Mouse (Mus musculus) kidney, embryonic 16.5 days (tissue): Measurements from ENCODE around the gene B4galt4. TPM values are rescaled to one million over a fixed set of nuclear protein-coding genes. Genes with fewer than 3 reads are reported as not detected.

Source experiments
- ATAC-seq: fragments of 200-750 bp; cut with Nextera tagmentation; 2 replicates; pipeline ENCODE4 v1.8.0; 2017; ENCODE audit warnings: moderate TSS enrichment; ENCODE audit not compliant: low FRiP score, low TSS enrichment
- H3K27ac ChIP-seq: fragments of 300-500 bp; sonication (generic); 2 replicates; pipeline ENCODE4 v1.5.1; 2014; ENCODE audit warnings: low read length
- H3K27me3 ChIP-seq: fragments of 300-500 bp; sonication (generic); 2 replicates; pipeline ENCODE4 v1.6.1; 2014; ENCODE audit warnings: low read length, control low read depth, mixed read lengths; ENCODE audit not compliant: insufficient read depth
- H3K36me3 ChIP-seq: fragments of 300-500 bp; sonication (generic); 2 replicates; pipeline ENCODE4 v1.6.1; 2014; ENCODE audit warnings: low read length, control low read depth, mixed read lengths; ENCODE audit not compliant: insufficient read depth
- H3K4me1 ChIP-seq: fragments of 300-500 bp; sonication (generic); 2 replicates; pipeline ENCODE4 v1.6.1; 2014; ENCODE audit warnings: low read length, control low read depth, mixed read lengths; ENCODE audit not compliant: insufficient read depth
- H3K4me2 ChIP-seq: fragments of 300-500 bp; sonication (generic); replicated peaks from 2 replicates; pipeline ENCODE4 v1.6.1; 2014; ENCODE audit warnings: low read depth, low read length
- H3K4me3 ChIP-seq: fragments of 300-500 bp; sonication (generic); 2 replicates; pipeline ENCODE4 v1.5.1; 2014; ENCODE audit warnings: mild to moderate bottlenecking, low read length
- H3K9ac ChIP-seq: fragments of 300-500 bp; sonication (generic); replicated peaks from 2 replicates; pipeline ENCODE4 v1.6.1; 2014; ENCODE audit warnings: low read length
- H3K9me3 ChIP-seq: fragments of 300-500 bp; sonication (generic); 2 replicates; pipeline ENCODE4 v1.6.1; 2016; ENCODE audit warnings: low read length, control low read depth
- WGBS: fragments of 180-500 bp; shearing (Covaris S2); extraction: QIAGEN DNeasy Blood & Tissue Kit; methylation state at CpG from one replicate; pipeline ENCODE4 v1.1.7; 2014; 5-methylcytosine and 5-hydroxymethylcytosine counted together
- polyA plus RNA-seq: library from polyadenylated mRNA; unstranded; fragments of >200 nt; fragmentation: Nextera tagmentation; extraction: Ambion mirVana; gene quantifications from 2 replicates; pipeline ENCODE4 v1.2.1, GENCODE M21; 2015

B4galt4 gene
- polyA plus RNA-seq, 1 experiment from 2014 or later = 34.5 TPM

DNA sequence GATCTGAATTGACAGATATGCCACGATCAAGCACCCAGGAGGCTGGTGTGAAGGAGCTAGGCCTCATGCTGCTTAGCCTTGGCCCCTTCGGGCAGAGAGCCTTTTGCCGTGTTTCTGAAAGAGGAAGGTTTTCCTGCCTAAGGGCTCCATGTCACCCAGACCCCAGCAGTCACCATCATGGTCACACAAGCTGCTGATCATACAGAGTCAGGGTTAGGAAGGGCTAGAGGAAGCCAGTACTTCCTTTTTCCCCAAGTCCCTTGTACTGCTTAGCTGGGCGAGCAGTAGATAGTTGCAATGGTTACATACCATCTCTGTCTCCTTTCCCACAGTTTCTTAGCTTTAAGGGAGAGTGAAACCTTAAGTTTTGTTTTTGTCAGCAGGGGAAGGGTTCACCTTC, 21.4 kb downstream of the B4galt4 start:
- WGBS = 82% methylated on average over 4 of the region's 4 CpGs
- no peak for ATAC-seq
- Histone ChIP-seq H3K27me3 (no peaks in the 10 kb centered on the region), H3K27ac (peak overlapping the region; percentile 13; the same call in 1 of the 2 replicates), H3K9me3 (no peaks in the 10 kb centered on the region), H3K4me2 (no peak overlapping the region), H3K4me3 (no peak overlapping the region), H3K36me3 (peaks cover 25% of the 10 kb centered on the region), H3K9ac (no peak overlapping the region), H3K4me1 (peaks cover 8% of the 10 kb centered on the region)

DNA sequence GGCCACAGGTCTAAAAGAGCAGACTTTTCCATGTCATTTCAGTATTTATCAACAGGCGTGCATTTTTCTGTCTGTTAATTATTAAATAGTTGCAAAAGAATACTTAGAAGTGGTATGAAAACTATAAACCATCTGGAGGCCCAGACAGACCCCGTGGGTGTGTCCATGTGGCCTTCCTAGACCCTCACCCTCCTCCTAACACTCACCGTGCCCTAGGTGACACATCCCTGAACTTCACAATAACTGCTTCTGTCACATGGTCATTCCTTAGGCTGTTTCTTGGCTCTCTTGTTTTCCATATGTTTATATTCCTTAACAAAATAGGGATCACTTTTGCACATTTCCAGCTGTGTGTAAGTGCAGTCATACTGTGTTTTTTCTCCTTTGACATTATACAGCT, 24.6 kb downstream of the B4galt4 start:
- H3K4me1 ChIP-seq = peaks cover 8% of the 10 kb centered on the region
- no peak overlapping the region for H3K4me2 ChIP-seq
- no peak overlapping the region for H3K4me3 ChIP-seq
- no peak overlapping the region for H3K27ac ChIP-seq
- H3K9ac ChIP-seq = no peak overlapping the region
- H3K9me3 ChIP-seq = no peaks in the 10 kb centered on the region
- H3K36me3 ChIP-seq = peaks cover 20% of the 10 kb centered on the region
- WGBS = 54% methylated on average over 3 of the region's 3 CpGs
- H3K27me3 ChIP-seq = no peaks in the 10 kb centered on the region
- ATAC-seq = no peak

DNA sequence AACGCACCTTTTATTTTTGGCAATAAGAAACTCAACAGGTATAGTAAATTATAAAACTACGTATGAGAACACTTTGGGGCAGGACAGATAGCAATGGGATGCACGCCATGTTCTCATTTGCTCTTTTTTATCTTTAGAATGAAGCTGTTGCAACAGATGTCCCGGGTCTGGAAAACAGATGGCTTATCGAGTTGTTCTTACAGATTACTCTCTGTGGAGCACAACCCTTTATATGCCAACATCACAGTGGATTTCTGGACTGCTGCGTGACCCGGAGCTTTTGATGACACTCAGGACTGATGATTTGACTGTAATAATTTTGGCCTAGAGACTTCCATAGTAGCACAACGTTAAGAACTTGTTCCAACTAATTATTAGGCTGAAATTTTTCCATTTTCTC, 25.7 kb downstream of the B4galt4 start:
- peaks cover 19% of the 10 kb centered on the region for H3K36me3 ChIP-seq

DNA sequence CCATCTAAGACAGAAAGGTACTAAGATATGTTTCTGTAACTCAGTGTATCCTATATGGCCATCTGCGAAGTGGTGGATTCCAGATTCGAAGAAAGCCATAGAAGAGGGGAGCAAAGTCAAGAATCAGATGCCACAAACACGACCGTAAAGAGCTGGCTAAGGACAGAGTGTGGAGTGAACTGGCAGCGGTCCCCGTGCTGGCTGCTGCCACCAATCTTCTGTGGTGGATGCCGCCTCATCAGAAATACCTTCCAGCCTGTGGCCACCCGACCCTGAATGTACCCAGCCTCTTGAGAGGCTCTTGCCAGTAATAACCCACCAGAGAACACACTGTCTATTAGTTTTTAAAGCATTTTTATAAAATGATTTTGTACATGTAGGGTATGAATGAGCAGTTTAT, 26.3 kb downstream of the B4galt4 start:
- ATAC-seq = no peak
- 94% methylated on average over 8 of the region's 8 CpGs for WGBS
- Histone ChIP-seq H3K4me2 (no peak overlapping the region), H3K9me3 (no peaks in the 10 kb centered on the region), H3K27me3 (no peaks in the 10 kb centered on the region), H3K36me3 (peaks cover 15% of the 10 kb centered on the region), H3K9ac (no peak overlapping the region), H3K4me1 (peaks cover 16% of the 10 kb centered on the region; the same call in 1 of the 2 replicates), H3K4me3 (no peak overlapping the region), H3K27ac (no peak overlapping the region)

More for the DNA sequence above, 25.7 kb downstream of the B4galt4 start:
- peaks cover 10% of the 10 kb centered on the region; the same call in 1 of the 2 replicates for H3K4me1 ChIP-seq
- H3K9ac ChIP-seq = no peak overlapping the region
- ATAC-seq = no peak
- no peaks in the 10 kb centered on the region for H3K9me3 ChIP-seq
- H3K4me2 ChIP-seq = no peak overlapping the region
- no peak overlapping the region for H3K27ac ChIP-seq
- H3K27me3 ChIP-seq = no peaks in the 10 kb centered on the region
- no peak overlapping the region for H3K4me3 ChIP-seq
- 91% methylated on average over 8 of the region's 8 CpGs for WGBS

DNA sequence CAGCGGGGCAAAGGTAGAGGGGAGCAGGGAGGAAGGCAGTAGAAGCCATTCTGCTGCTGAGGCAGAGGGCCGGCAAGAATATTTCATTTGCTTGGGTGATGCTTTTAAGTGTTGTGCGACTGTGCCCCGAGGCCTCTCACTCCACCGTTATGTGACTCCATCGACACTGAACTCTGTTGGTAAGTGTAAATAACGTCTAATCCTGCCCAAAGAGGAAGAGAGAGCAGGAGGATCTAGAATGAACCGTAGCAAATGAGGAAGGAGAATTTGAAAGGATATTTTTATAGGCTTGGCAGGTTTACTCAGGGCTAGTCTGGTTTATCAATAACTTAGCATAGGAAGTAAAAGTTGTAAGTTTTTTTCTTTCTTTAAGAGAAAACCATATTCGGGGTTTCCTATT, 27.5 kb downstream of the B4galt4 start:
- Histone ChIP-seq H3K36me3 (peaks cover 15% of the 10 kb centered on the region), H3K27me3 (no peaks in the 10 kb centered on the region), H3K9ac (no peak overlapping the region), H3K4me3 (no peak overlapping the region), H3K4me2 (no peak overlapping the region), H3K27ac (no peak overlapping the region), H3K9me3 (no peaks in the 10 kb centered on the region), H3K4me1 (peaks cover 20% of the 10 kb centered on the region; the same call in 1 of the 2 replicates)
- no peak for ATAC-seq
- WGBS = 73% methylated on average over 9 of the region's 9 CpGs

DNA sequence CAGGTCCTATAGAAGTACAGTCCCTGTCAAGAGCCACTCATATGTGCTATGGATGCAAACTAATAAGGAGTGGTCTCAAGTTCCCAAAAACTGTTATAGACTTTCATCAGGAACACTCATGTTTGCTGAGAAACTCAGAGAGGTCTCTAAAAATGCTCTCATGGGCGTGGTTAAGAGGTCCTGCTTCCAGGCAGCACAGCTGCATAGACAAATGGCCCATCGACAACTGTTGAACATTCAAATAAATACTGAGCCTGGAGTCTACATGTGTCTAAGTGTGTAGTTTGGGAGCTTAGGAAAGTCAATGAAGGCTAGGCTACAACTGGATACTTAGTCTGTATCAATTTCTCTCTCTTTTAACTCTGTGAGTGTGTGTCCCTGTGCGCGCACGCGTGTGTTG, 29.1 kb downstream of the B4galt4 start:
- no peak overlapping the region for H3K27ac ChIP-seq
- H3K27me3 ChIP-seq = no peaks in the 10 kb centered on the region
- peaks cover 20% of the 10 kb centered on the region; the same call in 1 of the 2 replicates for H3K4me1 ChIP-seq
- peaks cover 13% of the 10 kb centered on the region for H3K36me3 ChIP-seq
- H3K9me3 ChIP-seq = no peaks in the 10 kb centered on the region
- 90% methylated on average over 6 of the region's 6 CpGs for WGBS
- no peak overlapping the region for H3K4me2 ChIP-seq
- no peak overlapping the region for H3K4me3 ChIP-seq
- ATAC-seq = no peak
- no peak overlapping the region for H3K9ac ChIP-seq

DNA sequence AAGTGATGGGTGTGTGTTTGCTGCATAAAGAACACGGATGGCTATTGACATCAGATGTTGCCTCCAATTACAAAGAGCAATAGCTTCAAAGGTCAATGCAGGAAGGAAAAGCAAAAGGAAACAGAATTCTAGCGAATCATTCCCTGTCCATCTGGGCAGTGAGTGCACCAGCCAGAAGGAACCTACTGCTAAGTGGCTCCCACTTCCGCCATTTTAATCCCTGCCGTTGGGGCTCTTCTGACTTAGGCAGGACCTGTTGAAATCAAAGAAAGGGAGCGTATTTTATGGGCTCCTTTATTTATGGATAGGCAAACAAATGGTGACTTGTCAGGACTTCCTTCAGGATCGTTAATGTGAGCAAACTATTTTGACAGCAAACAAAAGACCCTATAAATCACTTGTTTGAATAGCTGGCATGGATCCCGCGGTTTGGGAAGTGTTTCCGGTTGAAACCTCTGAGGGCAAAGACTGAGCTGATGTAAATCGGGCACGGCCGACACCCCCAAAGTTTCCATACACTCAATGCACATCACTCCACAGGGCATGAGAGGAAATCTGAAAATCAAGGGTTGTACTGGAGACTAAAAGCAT, 30.9 kb downstream of the B4galt4 start:
- no peaks in the 10 kb centered on the region for H3K27me3 ChIP-seq
- peaks cover 20% of the 10 kb centered on the region; the same call in 1 of the 2 replicates for H3K4me1 ChIP-seq
- WGBS = 12% methylated on average over 12 of the region's 12 CpGs
- H3K27ac ChIP-seq = 0 out of 2 replicates have a peak overlapping the region, but pooled peaks have one; percentile 32
- ATAC-seq = 0 out of 2 replicates have a peak, but pooled peaks have one; percentile 16
- no peak overlapping the region for H3K4me3 ChIP-seq
- H3K9ac ChIP-seq = no peak overlapping the region
- H3K4me2 ChIP-seq = peak overlapping the region; percentile 37; the same call in 1 of the 2 replicates
- peaks cover 5% of the 10 kb centered on the region for H3K36me3 ChIP-seq
- H3K9me3 ChIP-seq = no peaks in the 10 kb centered on the region

DNA sequence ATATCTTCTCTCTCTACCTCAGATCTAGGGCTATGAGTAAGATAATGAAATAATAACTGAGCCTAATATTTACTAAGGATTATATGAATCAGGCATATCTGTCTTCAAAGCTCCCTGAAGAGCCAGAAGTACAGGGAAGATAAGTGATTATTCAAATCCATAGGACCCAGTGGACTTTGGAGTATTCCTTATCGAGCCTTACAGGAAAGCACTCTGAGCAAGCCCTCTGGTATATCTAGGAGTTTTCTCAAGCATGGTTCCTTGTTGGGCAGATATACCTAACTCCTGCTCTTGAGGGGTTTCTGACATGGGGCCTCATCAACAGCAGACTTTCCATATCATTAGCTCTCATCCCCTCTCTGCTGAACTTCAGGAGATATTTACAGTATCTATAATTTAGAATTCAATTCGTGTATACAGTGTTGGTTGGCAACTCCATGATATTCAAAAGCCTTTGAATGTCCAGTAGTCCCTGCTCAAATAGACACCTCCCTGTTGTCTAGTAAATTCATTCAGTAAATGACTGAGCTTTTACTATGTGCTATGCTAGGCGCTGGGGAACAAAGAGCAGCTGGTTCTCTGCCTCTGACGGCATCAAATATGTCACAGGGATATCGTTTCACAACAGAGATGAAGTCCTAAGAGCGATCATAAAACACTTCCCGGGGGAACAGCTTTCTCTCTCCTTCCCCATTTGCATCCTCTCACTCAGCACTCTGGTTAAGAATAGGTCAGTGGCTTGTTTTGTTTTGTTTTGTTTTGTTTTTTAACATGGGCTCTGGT, 33.1 kb downstream of the B4galt4 start:
- H3K27me3 ChIP-seq = no peaks in the 10 kb centered on the region
- no peak overlapping the region for H3K9ac ChIP-seq
- H3K4me3 ChIP-seq = no peak overlapping the region
- H3K4me1 ChIP-seq = peaks cover 20% of the 10 kb centered on the region; the same call in 1 of the 2 replicates
- WGBS = 32% methylated on average over 7 of the region's 7 CpGs
- H3K27ac ChIP-seq = no peak overlapping the region
- no peak overlapping the region for H3K4me2 ChIP-seq
- no peak for ATAC-seq
- no peaks in the 10 kb centered on the region for H3K36me3 ChIP-seq
- H3K9me3 ChIP-seq = no peaks in the 10 kb centered on the region

DNA sequence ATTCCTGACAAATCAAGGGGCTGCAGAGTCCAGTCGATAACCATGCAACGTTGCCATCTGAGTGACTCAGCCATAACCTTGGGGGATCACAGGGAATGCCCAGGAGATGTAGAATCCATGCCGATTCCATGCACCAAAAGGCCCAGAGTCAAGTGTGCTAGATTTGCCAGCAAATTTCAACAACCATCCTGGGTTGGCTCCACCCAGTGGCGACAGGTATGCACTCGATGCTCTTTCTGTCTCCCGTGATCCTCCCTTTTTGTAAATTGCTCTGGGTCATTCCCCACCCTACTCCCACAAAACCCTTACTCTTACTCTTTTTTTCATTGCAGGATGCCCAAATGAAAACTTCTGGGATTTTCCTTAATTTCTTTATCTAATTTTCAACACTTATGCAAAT, 34.3 kb downstream of the B4galt4 start:
- H3K9ac ChIP-seq = no peak overlapping the region
- H3K4me3 ChIP-seq = no peak overlapping the region
- no peak for ATAC-seq
- WGBS = 56% methylated on average over 6 of the region's 6 CpGs
- peaks cover 20% of the 10 kb centered on the region; the same call in 1 of the 2 replicates for H3K4me1 ChIP-seq
- no peak overlapping the region for H3K4me2 ChIP-seq
- no peaks in the 10 kb centered on the region for H3K36me3 ChIP-seq
- no peaks in the 10 kb centered on the region for H3K9me3 ChIP-seq
- H3K27ac ChIP-seq = no peak overlapping the region
- H3K27me3 ChIP-seq = no peaks in the 10 kb centered on the region
